Mouse (Mus musculus) left cerebral cortex, postnatal 14 days (tissue): ENCODE results near the gene Zbtb42. TPM values are rescaled to one million over a fixed set of nuclear protein-coding genes. Genes with fewer than 3 reads are reported as not detected.

ENCODE experiments used
- DNase-seq, 2 experiments: peaks; one replicate each; pipeline ENCODE4 v3.0.0; 2021 to 2022; ENCODE audit warnings: low spot score in 2 of 2, mixed read lengths in 1 of 2
- intact Hi-C: fragments of 180-260 bp; cut with DNase I; formaldehyde crosslinking; loops from one replicate; pipeline ENCODE4 v1.15.1; 2025
- total RNA-seq, 2 experiments: library from RNA; stranded (reverse); gene quantifications; 2 replicates each; pipeline ENCODE4 v1.2.3; 2021

Gene Zbtb42
- total RNA-seq, 2 experiments from 2014 or later: 0.25 to 0.68 TPM

DNA sequence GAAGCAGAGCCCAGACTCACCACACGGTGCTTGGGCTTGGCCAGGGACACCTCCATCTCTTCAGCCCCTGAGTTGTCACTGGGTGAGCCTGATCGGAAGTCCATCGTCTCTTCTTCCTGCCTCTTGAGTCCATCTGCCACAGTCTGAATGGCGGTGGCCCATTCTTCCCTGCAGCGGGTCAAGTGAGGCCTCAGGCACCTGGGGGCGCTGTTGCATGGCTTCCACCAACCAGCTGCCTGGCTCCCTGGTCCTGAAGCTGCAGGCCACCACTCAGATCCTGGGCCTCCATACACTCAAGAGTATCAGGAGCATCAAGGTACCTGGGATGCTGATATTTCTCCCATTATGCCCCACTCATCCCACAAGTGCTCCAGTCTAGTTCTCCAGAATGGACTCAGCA lies 19.5 kb upstream of the Zbtb42 start:
- intact Hi-C loops: no loop called here
- DNase-seq: peak; percentile 63 to 65

DNA sequence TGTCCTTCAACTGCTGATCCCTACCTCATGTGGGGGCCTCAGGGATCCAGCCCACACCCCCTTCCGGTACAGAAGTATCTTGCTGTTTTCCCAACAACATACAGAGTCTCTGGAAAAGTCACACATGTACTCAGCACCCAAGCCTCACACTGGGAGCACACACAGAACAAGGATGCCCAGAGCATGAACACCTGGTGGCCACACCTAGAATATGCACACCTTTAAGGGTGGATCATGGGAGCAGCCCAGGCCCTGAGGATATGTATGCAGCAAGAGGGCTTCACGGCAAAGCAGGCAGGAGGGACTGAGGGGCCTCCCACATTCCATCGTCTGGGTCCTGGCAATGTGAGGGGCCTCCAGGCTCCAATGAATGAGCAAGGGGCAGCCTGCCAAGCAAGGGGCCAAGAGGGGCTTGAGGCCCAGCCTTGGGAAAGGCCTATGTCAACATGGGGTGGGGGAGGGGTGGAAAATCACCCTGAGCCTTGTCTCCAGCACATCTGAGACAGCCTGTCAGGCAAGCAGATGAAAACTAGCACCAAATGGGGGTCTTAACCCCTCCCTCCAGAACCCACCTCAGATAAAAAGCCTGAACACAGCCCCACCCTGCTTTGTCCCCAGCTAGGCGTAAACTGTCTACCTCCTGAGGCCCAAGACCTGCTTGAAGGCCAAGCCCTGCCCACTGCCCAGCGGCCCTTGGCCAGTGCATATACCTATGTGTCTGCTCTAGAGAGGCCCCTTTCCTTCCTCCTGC lies 17.9 kb upstream of the Zbtb42 start:
- intact Hi-C loops: no loop called here
- DNase-seq: no peak

DNA sequence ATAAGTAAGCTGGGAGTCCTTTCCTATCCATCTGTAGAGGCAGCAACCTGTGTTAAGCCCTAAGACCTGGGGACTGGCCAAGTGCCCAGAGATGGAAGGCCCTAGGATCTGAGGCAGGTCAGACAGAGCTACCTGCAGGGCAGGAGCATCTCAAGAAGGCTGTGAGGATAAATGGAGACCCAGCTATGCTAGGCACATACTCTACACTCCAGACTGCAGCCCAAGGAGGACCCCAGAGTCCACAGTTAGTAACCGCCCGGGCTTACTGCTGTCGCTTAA lies 17.4 kb upstream of the Zbtb42 start:
- intact Hi-C loops: no loop called here
- no peak for DNase-seq

DNA sequence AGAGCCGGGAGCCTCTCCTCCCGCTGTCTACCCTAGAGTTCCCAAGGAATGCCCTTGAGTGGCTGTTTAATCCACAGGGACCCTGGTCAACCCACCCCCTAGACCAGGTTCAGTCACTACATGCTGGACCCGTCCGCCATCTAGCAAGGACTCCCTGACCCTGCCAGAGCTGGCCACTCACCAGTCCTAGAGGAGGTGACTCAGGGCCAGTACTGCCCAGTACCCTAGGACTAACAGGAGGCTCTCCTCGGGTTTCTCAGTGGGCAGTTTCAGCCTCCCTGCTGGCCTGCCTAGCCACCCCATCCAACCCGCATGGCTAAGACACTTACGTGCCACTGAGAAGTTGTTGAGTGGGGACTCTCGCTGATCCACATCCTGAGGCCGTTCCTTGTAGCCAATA lies 16.8 kb upstream of the Zbtb42 start:
- intact Hi-C loops: no loop called here
- DNase-seq: no peak

DNA sequence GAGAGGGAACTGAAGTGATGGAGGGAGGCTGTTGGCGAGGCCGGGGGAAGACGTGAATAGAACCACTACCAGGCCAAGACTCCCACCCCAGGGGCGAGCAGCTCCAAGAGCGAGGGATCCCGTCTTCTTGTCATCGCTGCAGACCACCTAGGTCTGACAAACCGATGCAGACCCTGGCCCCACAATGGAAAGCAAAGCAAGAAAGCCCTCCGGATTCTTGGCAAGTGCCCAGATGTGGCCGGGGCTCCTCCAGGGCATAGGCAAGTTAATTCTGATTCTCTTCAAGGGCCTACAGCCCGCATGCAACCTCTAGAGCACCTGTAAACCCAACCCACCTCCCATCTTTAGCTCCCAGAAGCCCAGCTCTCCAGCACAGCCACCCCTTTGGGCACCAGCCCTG lies 15.3 kb upstream of the Zbtb42 start:
- intact Hi-C loops: no loop called here
- DNase-seq: no peak

DNA sequence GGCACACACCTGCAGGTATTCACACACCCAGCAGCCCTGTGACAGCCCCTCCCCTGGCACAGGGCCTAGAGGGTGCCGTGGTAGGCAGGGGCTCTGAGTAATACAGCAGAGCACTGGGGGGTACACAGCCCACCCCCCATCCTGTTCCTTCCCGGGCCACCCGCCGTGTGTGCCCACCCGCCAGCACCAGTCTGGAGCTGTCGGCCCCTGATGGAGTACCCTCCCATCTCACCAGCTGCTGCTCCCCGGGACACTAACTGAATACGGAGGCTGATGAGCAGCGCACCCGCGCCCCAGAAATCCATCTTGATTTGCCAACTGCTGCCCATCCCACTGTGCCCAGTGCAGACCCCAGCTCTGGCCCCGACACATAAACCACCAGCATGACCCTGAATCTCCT lies 14.9 kb upstream of the Zbtb42 start:
- intact Hi-C loops: no loop called here

DNA sequence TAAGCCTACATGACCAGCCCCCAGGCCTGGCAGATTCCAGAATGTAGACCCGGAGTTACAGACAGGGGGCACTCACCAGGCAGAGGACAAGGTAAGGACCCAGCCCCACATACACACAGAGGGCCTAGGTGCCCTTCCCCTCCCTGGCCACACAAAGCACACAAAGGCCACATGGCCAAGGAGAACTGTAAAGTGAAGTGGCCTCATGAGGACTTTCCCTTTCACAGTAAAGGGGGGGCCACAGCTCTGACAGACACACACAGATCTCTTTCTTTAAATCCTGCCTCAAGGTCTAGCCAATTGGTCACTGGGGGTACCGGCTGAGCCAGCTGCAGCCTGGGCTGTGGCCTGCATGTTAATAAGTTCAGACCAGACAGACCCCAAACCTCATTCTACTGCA lies 14.5 kb upstream of the Zbtb42 start:
- no peak for DNase-seq
- intact Hi-C loops: no loop called here

More for the DNA sequence above, 14.9 kb upstream of the Zbtb42 start:
- DNase-seq: no peak

DNA sequence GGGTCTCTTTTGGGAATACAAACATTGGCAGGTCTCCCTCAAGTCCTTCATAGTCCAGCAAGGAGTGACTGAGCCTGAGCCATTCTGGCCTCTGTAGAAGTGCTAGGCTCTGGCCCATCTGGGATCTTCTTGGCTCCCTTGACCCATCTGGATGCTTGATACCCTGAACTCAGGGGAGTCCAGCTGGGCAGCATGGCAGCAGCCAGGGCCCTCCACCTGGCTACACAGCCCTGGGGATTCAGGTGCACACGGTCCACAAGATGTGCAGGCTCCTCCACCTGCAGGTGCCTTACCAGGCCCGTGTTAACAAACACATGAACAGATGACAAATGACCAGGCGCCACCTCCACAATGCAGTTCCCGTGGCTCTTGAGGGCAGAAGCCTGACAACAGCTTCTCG lies 14.0 kb upstream of the Zbtb42 start:
- no peak for DNase-seq
- intact Hi-C loops: no loop called here

DNA sequence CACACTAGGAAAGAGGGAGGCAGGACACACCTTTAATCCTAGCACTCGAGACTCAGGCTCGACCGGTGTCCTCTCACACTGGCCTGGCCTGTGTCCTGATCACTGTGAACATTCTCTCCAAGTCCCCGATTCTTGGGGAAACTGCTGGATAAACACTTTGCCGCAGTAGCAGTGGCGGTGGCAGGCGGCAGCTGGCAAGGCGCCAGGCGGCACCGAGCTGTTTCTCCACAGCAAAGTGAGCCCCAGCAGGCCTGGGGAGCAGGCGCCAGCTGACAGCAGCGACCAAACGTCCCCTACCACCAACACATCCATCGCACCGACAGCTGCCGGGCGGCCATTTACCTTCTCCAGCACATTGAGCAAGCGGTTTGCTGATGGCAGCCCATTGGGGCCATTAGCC lies 13.2 kb upstream of the Zbtb42 start:
- DNase-seq: peak; percentile 83 to 86
- intact Hi-C loops: no loop called here

DNA sequence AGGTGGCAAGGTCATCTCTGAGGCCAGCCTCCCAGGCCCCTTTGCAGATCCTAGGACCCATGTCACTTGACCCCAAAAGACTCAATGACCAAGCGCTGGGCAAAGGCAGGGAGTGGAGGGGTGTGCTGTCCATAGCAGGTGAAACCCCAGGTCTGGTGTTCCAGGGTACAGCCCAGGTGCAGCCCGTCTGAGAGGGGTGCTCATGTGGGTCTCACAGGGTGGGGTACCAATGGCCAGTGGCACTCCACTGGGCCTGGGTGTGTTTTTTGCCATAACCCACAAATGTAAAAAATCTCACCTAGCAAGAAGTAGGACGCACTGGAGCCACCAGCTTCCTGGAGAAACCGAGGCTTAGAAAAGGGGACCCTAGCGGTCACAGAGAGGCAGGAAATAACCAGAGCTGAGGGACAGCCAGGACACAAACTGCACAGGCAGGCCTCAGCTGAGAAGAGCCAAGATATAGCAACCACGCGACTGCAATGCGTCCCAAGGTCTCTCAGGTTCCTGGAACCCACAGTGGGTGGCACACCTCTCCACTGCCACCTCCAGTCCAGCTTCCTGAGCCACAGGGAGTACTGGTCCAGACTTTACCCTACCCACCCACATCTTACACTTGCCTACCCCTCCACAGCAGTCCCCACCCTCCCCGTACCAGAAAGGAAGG lies 12.6 kb upstream of the Zbtb42 start:
- DNase-seq: no peak
- intact Hi-C loops: no loop called here

DNA sequence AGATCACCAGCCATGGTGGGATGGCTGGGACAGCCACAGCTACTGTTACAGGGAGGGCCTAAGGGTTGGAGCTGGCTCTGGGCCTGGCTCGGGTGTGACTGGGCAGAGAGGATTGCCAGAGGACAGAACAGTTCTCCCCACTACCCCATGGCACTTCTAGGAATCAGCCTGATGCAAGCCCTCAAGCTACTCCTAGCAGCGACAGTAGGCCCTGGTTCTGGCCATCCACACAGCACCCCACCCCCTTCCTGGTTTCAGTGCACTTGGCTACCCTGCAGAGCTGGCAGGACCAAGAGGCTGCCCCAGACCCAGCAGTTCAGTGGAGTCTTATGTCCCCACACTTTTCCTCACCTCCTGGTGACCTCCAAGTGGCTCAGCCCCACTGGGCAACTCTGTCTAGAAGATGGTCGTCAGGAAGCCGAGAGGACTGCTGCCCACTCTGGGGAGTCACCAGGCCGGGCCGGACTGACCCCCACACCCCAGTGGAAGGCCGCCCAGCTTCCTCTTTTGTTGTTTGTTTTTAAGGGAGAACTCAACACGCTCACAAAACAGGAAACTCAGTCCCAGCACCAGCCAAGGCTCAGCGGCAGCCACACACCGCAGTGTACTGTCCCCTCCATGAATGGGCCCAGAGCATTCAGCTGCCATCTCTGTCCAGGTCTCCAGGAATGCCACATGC lies 10.9 kb upstream of the Zbtb42 start:
- intact Hi-C loops: no loop called here
- peak in 1 of 2 experiments; percentile 39 for DNase-seq

DNA sequence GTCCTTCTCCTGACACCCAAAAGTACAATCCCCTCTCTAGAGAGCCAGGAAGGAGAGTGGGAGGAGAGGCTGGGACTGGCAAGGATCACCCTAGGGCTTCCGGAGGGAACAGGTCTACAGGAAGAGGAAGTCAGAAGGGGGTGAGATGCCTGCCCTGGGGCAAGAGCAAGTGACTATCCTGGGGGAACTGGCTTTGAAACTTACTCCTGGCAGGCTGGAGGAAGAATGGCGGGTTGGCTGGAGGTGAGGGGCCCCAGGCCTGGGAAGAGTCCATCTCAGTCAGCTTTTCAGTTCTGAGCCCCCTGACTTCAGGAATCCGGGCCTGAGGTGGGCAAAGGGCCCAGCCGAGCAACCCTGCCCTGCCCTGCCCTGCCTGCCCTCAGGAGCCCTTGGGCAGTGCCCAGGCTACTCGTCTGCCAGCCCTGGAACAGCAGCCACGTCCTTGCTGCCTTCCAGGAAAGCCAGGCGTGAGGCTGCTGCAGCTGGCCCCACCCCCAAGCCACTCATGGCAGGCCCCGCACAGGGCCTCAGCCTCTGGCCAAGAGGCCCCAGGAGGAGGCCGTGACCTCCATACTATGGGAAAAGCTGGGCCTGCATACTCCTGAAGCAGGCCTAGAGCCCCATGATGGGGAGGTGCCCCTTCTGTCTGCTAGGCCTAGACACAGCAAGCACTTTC lies 7.8 kb upstream of the Zbtb42 start:
- no peak for DNase-seq
- intact Hi-C loops: no loop called here

DNA sequence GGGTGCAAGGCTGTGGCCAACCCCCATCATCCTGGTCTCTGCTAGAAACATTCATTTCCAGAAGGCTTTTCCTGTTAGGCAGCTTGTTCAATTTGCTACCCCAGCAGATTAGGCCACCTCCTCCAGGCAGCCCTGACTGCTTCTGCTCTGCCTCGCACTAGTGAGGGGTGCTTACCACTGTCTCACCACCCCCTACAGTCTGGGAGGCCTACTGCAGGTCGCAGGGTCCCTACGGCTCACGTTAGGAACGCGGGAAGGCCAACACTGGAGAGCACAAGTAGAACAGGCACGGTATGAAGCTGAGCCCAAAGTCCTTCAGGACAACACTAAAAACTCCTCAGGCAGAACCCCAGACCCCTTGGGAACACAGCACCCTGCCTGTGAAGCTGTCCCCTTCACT lies 6.7 kb upstream of the Zbtb42 start:
- no peak for DNase-seq
- intact Hi-C loops: no loop called here

DNA sequence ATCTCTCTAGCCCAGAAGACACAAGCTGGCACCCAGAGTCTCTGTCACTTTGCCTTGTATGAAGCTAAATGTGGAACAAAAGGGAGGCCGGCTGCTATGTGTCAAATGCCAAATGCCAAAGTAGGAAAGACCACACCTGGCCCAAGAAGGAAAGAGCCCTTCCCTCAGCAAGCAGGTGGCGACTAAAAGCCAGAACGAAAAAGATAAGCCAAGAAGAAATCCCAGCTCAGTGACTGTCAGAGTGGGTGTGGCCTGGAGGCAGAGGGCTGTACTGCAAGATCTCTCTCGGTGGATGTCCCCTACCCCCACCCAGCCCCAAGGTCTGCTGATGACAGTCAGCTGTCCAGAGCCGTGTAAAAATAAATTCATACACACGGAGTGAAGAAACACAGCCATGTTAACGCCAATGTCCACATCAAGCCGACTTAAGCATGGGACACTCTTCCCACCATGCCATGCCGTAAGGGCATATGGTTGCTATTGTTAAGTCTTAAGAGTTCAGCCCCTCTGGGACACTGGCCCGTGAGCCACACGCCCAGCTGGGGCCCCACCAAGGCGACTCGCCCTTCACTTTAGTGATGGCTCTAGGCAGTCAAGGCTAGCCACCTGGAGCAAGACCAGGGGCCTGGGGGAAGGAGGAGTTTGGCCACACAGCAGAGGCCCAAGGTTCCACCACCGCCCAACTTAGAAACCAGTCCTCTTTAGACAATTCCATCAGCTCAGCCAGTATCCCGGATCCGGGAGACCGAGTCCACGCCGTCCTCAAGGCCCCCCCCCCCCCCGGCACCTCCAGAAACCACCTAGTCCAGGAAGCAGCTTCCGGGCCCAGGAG lies 5.7 kb upstream of the Zbtb42 start:
- intact Hi-C loops: no loop called here
- DNase-seq: peak in 1 of 2 experiments; percentile 69

DNA sequence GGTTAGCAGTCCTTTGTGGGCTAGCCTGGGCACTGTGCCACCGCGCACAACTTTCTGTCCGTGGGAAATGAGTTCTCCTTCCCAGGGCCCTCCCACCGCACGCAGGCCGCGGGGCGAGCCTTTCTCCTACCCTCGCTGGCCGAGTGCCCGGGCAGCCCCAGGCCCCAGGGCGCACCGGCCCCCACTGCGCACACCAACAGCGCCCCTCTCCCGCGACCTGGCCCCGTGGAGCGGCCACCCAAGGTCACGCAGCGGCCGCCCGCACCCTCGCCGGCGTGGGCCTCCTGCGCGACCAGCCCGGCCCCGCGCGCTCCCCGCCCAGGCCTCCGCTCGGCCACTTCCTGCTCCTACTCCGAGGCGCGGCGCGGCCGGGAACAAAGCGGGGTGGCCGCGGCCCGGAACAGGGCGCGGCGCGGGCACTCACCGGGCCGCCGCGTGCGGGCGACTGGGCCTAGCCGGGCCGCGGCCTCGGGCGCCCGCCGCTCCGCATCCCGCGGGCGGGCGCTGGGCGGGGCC lies 5.0 kb upstream of the Zbtb42 start:
- intact Hi-C loops: no loop called here
- DNase-seq: peak in 1 of 2 experiments; percentile 44

DNA sequence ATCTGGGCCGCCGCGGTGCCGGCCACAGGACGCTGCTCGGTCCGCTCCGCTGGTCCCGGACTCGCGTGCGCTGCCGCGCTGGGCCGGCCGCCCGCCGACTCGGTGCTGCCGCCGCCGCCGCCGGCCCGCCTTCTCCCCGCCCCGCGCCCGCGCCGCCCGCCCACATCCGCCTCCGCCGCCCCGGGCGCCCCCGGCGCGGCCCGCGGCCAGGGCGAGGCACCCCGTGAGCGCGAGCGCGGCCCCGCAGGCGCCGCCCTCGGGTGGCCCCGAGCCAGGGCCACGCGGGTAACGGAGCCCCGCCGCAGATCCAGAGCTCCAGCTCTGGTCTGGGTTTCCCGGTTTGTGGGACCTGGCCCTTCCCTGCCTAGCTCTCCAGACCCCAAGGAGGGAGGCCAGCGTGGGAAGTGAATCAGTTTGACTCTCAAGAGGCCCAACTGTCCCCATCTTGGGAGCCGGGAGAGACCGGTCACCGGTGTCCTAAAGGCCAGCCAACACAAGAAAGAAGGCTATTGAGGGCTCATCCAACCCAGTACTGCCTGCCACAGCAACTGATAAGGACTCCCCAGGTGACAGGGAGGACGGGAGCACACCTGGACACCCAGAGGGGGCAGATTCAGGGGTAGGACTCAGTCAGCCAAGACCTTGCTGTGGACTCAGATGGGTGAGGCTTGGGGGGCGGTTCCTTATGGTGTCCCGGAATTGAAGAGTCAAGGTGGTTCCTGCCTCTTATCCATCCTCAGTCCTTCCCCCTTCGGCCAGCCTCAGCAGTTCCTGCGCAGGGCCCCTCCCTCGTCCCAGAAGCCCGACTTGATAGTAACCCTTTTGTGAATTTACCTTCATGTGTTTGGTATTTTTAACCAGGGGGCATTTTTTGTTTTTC lies 4.3 kb upstream of the Zbtb42 start, which contains the start of gene Akt1:
Gene Akt1 (minus strand): TSS at position 753 of the 880 bp plus-strand sequence.
- no peak for DNase-seq
- intact Hi-C loops: no loop called here

DNA sequence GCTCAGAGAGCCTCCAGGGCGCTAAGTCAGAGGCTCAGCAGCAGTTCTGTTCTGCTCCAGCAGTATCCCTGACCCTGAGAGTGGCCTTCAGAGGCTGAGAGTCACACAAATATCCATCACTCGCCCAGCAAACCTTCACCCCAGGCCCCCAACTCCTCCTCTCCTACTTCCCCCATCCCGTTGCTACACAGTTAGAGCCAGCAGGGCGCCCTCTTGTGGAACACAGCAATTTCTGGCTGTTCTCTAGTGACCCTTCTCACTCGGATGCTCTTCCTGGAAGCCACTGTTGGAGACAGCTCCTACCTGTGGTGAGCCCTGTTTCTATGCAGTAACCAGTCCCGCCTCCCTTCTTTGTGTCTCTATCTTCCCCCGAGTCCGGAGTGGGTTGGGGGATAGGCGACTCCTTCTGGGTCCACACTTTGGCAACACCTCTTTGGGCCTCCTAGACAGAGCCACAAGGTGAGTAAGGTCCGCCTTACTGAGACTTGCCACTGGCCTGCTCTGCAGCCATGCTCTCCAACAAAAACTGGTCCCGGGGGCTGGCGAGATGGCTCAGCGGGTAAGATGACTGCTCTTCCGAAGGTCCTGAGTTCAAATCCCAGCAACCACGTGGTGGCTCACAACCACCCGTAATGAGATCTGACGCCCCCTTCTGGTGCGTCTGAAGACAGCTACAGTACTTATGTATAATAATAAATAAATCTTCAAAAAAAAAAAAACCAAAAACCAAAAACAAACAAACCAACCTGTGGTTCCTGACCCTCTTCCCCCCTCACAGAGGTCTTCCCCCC lies 3.2 kb upstream of the Zbtb42 start:
- intact Hi-C loops: no loop called here
- DNase-seq: peak; percentile 84 to 90

DNA sequence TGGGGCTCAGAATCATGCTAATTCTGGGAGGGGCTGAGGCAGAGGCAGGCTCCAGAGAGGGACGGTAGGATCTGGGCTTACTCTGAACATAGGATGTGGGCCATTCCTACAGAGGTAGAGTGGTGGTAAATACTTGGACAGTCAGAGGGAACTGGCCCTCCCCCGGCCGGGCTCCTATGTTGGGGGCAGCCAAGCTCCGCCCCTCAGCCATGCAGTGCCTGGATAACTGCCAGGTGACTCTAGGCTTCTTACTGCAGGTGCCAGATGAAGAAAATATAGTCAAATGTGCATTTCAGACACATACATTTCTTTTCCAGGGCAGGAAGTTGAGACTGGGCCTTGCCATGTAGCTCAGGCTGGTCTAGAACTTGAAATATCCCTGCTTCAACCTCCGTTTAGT lies 1.6 kb upstream of the Zbtb42 start:
- no peak for DNase-seq

More for the DNA sequence above, 1.6 kb upstream of the Zbtb42 start:
- intact Hi-C loops: no loop called here
